Mouse (Mus musculus) cerebellum, adult 2 months (tissue): Measurements from ENCODE around the gene Smarcad1.

ENCODE experiments used
- CTCF ChIP-seq: fragments of 200-500 bp; IDR thresholded peaks from 2 replicates; pipeline ENCODE4 v1.5.1; 2011; ENCODE audit warnings: low read depth, mild to moderate bottlenecking, control low read depth, low read length, moderate library complexity, borderline replicate concordance; ENCODE audit not compliant: insufficient read depth
- POLR2A ChIP-seq: fragments of 200-500 bp; IDR thresholded peaks from 2 replicates; pipeline ENCODE4 v1.6.1; 2011; ENCODE audit warnings: low read length, control low read depth, borderline replicate concordance; ENCODE audit not compliant: insufficient read depth

GRCm38 (mm10) chr6:65011444-65011990, 30.9 kb upstream of the Smarcad1 start:
- TF ChIP-seq POLR2A (no peak), CTCF (no peak)
